Mouse (Mus musculus): Measurements from ENCODE around the gene 1700003E16Rik. TPM values are rescaled to one million over a fixed set of nuclear protein-coding genes. Genes with fewer than 3 reads are reported as not detected.

1700003E16Rik gene
- polyA plus RNA-seq, 2 experiments = 0.21 to 1.9 TPM

- no peak for TF ChIP-seq POLR2A (IDR thresholded peaks at IDR 0.05; ENCODE audit: borderline replicate concordance, extremely low read depth, insufficient read depth, insufficient read length)
- H3K9ac ChIP-seq (ENCODE audit: low read depth, low read length, severe bottlenecking) = peak overlapping the region; percentile 78
- peak overlapping the region; percentile 73 for H3K4me3 ChIP-seq (replicated peaks; ENCODE audit: low read length)
- peaks cover 22% of the 10 kb centered on the region for H3K4me1 ChIP-seq (ENCODE audit: control insufficient read depth, insufficient read depth, low read length)
- peak; percentile 1; the same call in 1 of the 2 replicates for ATAC-seq (ENCODE audit: low FRiP score, low read depth)
- peak overlapping the region; percentile 86; the same call in 1 of the 2 replicates for H3K27ac ChIP-seq (replicated peaks; ENCODE audit: low read depth, low read length)
- H3K9me3 ChIP-seq (ENCODE audit: control insufficient read depth, low read length) = no peaks in the 10 kb centered on the region
- H3K27me3 ChIP-seq (ENCODE audit: control insufficient read depth, insufficient read depth, low read length) = peaks cover 14% of the 10 kb centered on the region; the same call in 1 of the 2 replicates
- no peak for DNase-seq (ENCODE audit: low spot score)
- WGBS = under 1% methylated on average over 12 of the region's 12 CpGs
- H3K4me2 ChIP-seq (replicated peaks; ENCODE audit: low read depth, low read length, severe bottlenecking) = peak overlapping the region; percentile 45
- peaks cover 6% of the 10 kb centered on the region; the same call in 1 of the 2 replicates for H3K36me3 ChIP-seq (ENCODE audit: control insufficient read depth, insufficient read depth, low read length)
These were observed 10.0 kb downstream of the 1700003E16Rik start for GRCm38 (mm10) chr6:83166243-83166630.

GRCm38 (mm10) chr6:83169872-83170271 lies 13.7 kb downstream of the 1700003E16Rik start:
- H3K9me3 ChIP-seq (ENCODE audit: control insufficient read depth, low read length) = no peaks in the 10 kb centered on the region
- H3K4me1 ChIP-seq (ENCODE audit: control insufficient read depth, insufficient read depth, low read length) = peaks cover 12% of the 10 kb centered on the region
- ATAC-seq (ENCODE audit: low FRiP score, low read depth) (no peak), DNase-seq (ENCODE audit: low spot score) (no peak)
- no peak overlapping the region; the same call in 1 of the 2 replicates for H3K9ac ChIP-seq (ENCODE audit: low read depth, low read length, severe bottlenecking)
- peaks cover 9% of the 10 kb centered on the region; the same call in 1 of the 2 replicates for H3K36me3 ChIP-seq (ENCODE audit: control insufficient read depth, insufficient read depth, low read length)
- H3K4me2 ChIP-seq (replicated peaks; ENCODE audit: low read depth, low read length, severe bottlenecking) = no peak overlapping the region
- 76% methylated on average over 5 of the region's 5 CpGs for WGBS
- H3K27me3 ChIP-seq (ENCODE audit: control insufficient read depth, insufficient read depth, low read length) = no peaks in the 10 kb centered on the region
- no peak overlapping the region for H3K27ac ChIP-seq (replicated peaks; ENCODE audit: low read depth, low read length)
- H3K4me3 ChIP-seq (replicated peaks; ENCODE audit: low read length) = no peak overlapping the region
- no peak for TF ChIP-seq POLR2A (IDR thresholded peaks at IDR 0.05; ENCODE audit: borderline replicate concordance, extremely low read depth, insufficient read depth, insufficient read length)

DNA sequence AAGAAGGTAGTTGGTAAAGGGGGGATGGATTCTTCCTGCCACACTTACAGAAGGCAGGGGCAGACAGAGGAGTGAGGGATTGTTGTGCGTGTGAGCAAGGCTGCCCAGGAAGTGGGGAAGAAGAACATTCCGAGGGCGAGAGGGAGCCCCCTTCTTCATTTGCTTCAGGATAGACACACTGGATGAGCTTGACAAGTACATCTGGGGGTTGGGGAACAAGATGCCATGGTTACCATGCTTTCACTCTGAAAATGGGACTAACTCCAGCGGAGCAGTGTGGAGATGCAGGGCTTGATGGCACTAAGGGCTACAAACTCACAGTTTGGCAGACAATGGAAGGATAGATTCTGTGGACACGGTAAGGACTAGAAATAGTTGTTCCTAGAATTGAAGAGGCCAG lies 14.9 kb downstream of the 1700003E16Rik start:
- TF ChIP-seq POLR2A (IDR thresholded peaks at IDR 0.05; ENCODE audit: borderline replicate concordance, extremely low read depth, insufficient read depth, insufficient read length) = no peak
- H3K4me2 ChIP-seq (replicated peaks; ENCODE audit: low read depth, low read length, severe bottlenecking) = no peak overlapping the region
- H3K4me1 ChIP-seq (ENCODE audit: control insufficient read depth, insufficient read depth, low read length) = peaks cover 9% of the 10 kb centered on the region
- WGBS = 87% methylated on average over 5 of the region's 5 CpGs
- ATAC-seq (ENCODE audit: low FRiP score, low read depth) (no peak), DNase-seq (ENCODE audit: low spot score) (no peak)
- H3K27ac ChIP-seq (replicated peaks; ENCODE audit: low read depth, low read length) = no peak overlapping the region
- no peaks in the 10 kb centered on the region for H3K9me3 ChIP-seq (ENCODE audit: control insufficient read depth, low read length)
- no peak overlapping the region for H3K4me3 ChIP-seq (replicated peaks; ENCODE audit: low read length)
- H3K36me3 ChIP-seq (ENCODE audit: control insufficient read depth, insufficient read depth, low read length) = peaks cover 9% of the 10 kb centered on the region; the same call in 1 of the 2 replicates
- H3K9ac ChIP-seq (ENCODE audit: low read depth, low read length, severe bottlenecking) = no peak overlapping the region
- no peaks in the 10 kb centered on the region for H3K27me3 ChIP-seq (ENCODE audit: control insufficient read depth, insufficient read depth, low read length)

- DNase-seq (ENCODE audit: low spot score) = no peak
- ATAC-seq (ENCODE audit: low FRiP score, low read depth) = no peak
- Histone ChIP-seq H3K27ac (replicated peaks; ENCODE audit: low read depth, low read length) (no peak overlapping the region), H3K9me3 (ENCODE audit: control insufficient read depth, low read length) (no peaks in the 10 kb centered on the region), H3K27me3 (ENCODE audit: control insufficient read depth, insufficient read depth, low read length) (no peaks in the 10 kb centered on the region), H3K4me1 (ENCODE audit: control insufficient read depth, insufficient read depth, low read length) (no peaks in the 10 kb centered on the region; the same call in 1 of the 2 replicates), H3K36me3 (ENCODE audit: control insufficient read depth, insufficient read depth, low read length) (peaks cover 9% of the 10 kb centered on the region; the same call in 1 of the 2 replicates), H3K4me3 (replicated peaks; ENCODE audit: low read length) (no peak overlapping the region), H3K4me2 (replicated peaks; ENCODE audit: low read depth, low read length, severe bottlenecking) (no peak overlapping the region), H3K9ac (ENCODE audit: low read depth, low read length, severe bottlenecking) (no peak overlapping the region)
- no peak for TF ChIP-seq POLR2A (IDR thresholded peaks at IDR 0.05; ENCODE audit: borderline replicate concordance, extremely low read depth, insufficient read depth, insufficient read length)
- 77% methylated on average over 9 of the region's 9 CpGs for whole genome bisulfite sequencing
These were observed 16.2 kb downstream of the 1700003E16Rik start for GRCm38 (mm10) chr6:83172240-83172920.

- TF ChIP-seq POLR2A (IDR thresholded peaks at IDR 0.05; ENCODE audit: borderline replicate concordance, extremely low read depth, insufficient read depth, insufficient read length) = no peak
- H3K4me2 ChIP-seq (replicated peaks; ENCODE audit: low read depth, low read length, severe bottlenecking) = no peak overlapping the region
- no peak for ATAC-seq (ENCODE audit: low FRiP score, low read depth)
- H3K9me3 ChIP-seq (ENCODE audit: control insufficient read depth, low read length) = no peaks in the 10 kb centered on the region
- peaks cover 6% of the 10 kb centered on the region; the same call in 1 of the 2 replicates for H3K36me3 ChIP-seq (ENCODE audit: control insufficient read depth, insufficient read depth, low read length)
- H3K4me3 ChIP-seq (replicated peaks; ENCODE audit: low read length) = no peak overlapping the region
- no peak overlapping the region for H3K27ac ChIP-seq (replicated peaks; ENCODE audit: low read depth, low read length)
- peaks cover 4% of the 10 kb centered on the region; the same call in 1 of the 2 replicates for H3K4me1 ChIP-seq (ENCODE audit: control insufficient read depth, insufficient read depth, low read length)
- H3K27me3 ChIP-seq (ENCODE audit: control insufficient read depth, insufficient read depth, low read length) = no peaks in the 10 kb centered on the region
- no peak overlapping the region for H3K9ac ChIP-seq (ENCODE audit: low read depth, low read length, severe bottlenecking)
- WGBS = 85% methylated on average over 8 of the region's 8 CpGs
- DNase-seq (ENCODE audit: low spot score) = no peak
These were observed 19.8 kb downstream of the 1700003E16Rik start for GRCm38 (mm10) chr6:83175996-83176395.

Measured in limb, embryonic 14.5 days (tissue).